Mouse (Mus musculus): ENCODE measurements at regions not wholly inside any gene's neighbourhood (a gene's known extent, or its start where the extent isn't known, plus 50 kb on each side); places are given as distances from the start of the nearest gene placed in this dataset.

DNA sequence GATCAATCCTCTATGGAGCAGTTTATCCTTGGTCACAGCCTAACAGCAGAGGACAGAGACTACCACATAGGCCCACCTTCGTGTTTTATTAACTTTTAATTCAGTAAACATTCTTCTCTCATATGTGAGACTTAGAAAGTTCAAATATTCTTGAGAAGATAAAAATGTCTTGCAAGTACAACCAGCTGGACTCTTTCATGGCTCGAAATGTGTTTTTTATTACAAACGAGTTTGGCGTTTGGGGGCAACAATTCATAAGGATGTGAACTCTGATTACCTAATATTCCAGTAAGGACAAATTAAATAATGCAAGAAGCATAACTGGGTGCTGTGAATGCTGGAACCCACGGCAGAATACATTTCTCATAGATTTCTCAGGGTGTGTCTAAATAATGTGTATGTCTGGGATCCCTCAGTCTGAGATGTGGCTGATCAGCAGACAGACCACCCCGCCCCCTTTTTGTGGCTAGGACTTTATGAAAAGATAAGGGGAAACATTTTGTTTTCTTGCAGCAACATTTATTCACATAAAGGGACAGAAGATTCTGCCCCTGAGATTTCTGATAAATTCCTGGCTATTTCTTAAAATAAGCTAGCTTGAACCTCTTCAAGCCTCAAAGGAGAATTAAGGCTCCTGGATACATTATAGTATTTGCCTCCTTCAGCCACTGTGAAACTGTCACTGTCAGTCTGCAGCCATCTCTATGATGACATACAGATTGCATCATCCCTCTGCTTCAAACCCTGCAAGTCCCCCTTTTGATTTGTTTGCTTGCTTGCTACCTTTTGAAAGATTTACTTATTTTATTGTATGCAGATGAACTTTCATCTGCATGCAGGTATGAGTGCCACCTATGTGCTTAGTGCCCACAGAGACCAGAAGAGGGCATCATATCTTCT lies 69.2 kb upstream of the Gucy1a1 start:
- in situ Hi-C loops (cut with MboI, MseI): no loop called here

DNA sequence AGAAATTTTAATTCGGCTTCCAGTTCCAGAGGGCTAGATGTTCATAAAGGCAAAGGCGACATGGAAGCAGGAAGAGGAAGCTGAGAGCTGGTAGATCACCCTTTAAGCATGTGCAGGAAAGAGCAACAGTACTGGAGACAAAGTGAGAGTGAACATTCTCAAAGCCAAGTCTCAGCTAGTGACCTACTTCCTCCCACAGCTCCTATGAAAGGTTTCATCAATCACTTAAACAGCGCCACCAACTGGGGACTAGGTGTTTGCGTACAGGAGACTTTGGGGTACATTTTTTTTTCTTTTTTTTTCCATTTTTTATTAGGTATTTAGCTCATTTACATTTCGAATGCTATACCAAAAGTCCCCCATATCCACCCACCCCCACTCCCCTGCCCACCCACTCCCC lies 61.7 kb upstream of the Gucy1a1 start:
- in situ Hi-C loops (cut with MboI, MseI): no loop called here

Measured in T-helper 1 cell (primary cell).